Mouse (Mus musculus) cerebellum, adult 2 months (tissue): ENCODE data around the gene Stom. TPM values are rescaled to one million over a fixed set of nuclear protein-coding genes. Genes with fewer than 3 reads are reported as not detected.

ENCODE experiments used
- DNase-seq, 2 experiments: peaks; one replicate each; pipeline ENCODE4 v3.0.0; 2021
- H3K27ac ChIP-seq: fragments of 200-500 bp; 2 replicates; pipeline ENCODE4 v1.5.1; 2012; ENCODE audit warnings: low read length, control low read depth, inconsistent platforms; ENCODE audit not compliant: insufficient read depth
- H3K27me3 ChIP-seq: fragments of 200-500 bp; 2 replicates; pipeline ENCODE4 v1.6.1; 2012; ENCODE audit warnings: inconsistent platforms, mild to moderate bottlenecking, low read length, moderate library complexity; ENCODE audit not compliant: control insufficient read depth, insufficient read depth
- H3K4me1 ChIP-seq: fragments of 200-500 bp; 2 replicates; pipeline ENCODE4 v1.6.1; 2011; ENCODE audit warnings: low read length; ENCODE audit not compliant: control insufficient read depth, insufficient read depth
- H3K4me3 ChIP-seq: fragments of 200-500 bp; replicated peaks from 2 replicates; pipeline ENCODE3; 2011; ENCODE audit warnings: mild to moderate bottlenecking, low read depth, low read length, control low read depth; ENCODE audit not compliant: insufficient read depth
- CTCF ChIP-seq: fragments of 200-500 bp; IDR thresholded peaks from 2 replicates; pipeline ENCODE4 v1.5.1; 2011; ENCODE audit warnings: low read depth, mild to moderate bottlenecking, control low read depth, low read length, moderate library complexity, borderline replicate concordance; ENCODE audit not compliant: insufficient read depth
- POLR2A ChIP-seq: fragments of 200-500 bp; IDR thresholded peaks from 2 replicates; pipeline ENCODE4 v1.6.1; 2011; ENCODE audit warnings: low read length, control low read depth, borderline replicate concordance; ENCODE audit not compliant: insufficient read depth
- WGBS: fragments of 180-500 bp; shearing (Covaris S2); methylation state at CpG from one replicate; pipeline ENCODE4 v1.1.7; 2018; 5-methylcytosine and 5-hydroxymethylcytosine counted together
- polyA plus RNA-seq: library from polyadenylated mRNA; depleted of rRNA; stranded (reverse); fragments of >200 nt; gene quantifications from 2 replicates; pipeline ENCODE4 v1.2.3, GENCODE M21; 2012

The Stom gene
- polyA plus RNA-seq, 1 experiment = 14.9 TPM

DNA sequence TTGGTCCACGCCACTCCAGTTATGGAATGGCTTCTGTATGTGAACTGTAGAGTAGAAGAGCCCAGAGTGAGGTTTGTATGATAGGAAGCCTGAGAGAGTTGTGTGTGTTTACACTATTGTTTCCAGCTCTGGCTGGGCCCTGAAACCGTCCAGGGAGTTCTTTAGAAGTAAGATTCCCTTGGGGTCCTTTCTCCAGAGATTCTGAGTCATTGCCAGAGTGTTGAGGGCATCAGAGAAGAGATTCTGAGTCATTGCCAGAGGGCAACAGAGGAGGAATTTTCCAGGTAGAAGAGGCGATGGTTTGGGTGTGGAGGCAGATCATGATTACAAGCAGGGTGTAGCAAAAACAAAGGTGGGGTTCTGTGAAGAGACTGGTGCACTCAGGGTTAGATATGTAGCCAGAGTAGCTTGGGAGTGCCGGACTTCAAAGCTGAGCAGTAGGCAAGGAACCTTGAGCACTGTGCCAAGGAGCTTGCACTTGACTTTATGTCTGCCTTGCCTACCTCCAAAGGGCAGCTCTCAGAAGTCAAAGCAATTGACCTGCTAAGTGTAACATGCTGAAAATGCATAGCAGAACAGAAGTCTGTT, 26.8 kb downstream of the Stom start:
- no peak overlapping the region for H3K4me3 ChIP-seq
- H3K4me1 ChIP-seq = no peaks in the 10 kb centered on the region
- no peak for DNase-seq
- 85% methylated on average over 4 of the region's 4 CpGs for WGBS
- H3K27me3 ChIP-seq = no peaks in the 10 kb centered on the region
- TF ChIP-seq CTCF (no peak), POLR2A (no peak)
- H3K27ac ChIP-seq = no peak overlapping the region

DNA sequence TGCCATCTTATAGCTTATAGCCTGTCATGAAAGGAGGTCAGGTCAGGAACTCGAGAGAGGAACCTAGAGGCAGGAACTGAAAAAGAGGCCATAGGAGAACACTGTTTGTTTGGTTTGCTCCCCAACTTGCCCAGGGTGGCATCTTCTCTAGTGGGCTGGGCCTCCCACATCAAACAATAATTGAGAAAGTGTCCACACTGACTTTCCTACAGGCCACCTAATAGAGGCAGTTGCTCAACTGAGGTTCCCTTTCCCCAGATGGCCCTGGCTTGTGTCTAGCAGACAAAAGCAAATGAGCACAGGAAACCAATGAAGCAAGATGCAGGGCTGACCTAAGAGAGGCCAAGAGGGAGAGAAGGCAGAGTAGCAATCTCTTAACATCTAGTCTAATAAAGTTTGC, 28.6 kb downstream of the Stom start:
- TF ChIP-seq CTCF (no peak), POLR2A (no peak)
- no peak overlapping the region for H3K27ac ChIP-seq
- WGBS = 80% methylated on average over 1 of the region's 1 CpGs
- no peak for DNase-seq
- no peaks in the 10 kb centered on the region for H3K27me3 ChIP-seq
- H3K4me3 ChIP-seq = no peak overlapping the region
- H3K4me1 ChIP-seq = no peaks in the 10 kb centered on the region

GRCm38 (mm10) chr2:35302049-35302885, 34.5 kb downstream of the Stom start:
- no peak for DNase-seq
- H3K27ac ChIP-seq = no peak overlapping the region
- no peaks in the 10 kb centered on the region for H3K4me1 ChIP-seq
- H3K4me3 ChIP-seq = no peak overlapping the region
- no peak for TF ChIP-seq CTCF
- TF ChIP-seq POLR2A = no peak
- 53% methylated on average over 13 of the region's 13 CpGs for WGBS
- no peaks in the 10 kb centered on the region for H3K27me3 ChIP-seq

DNA sequence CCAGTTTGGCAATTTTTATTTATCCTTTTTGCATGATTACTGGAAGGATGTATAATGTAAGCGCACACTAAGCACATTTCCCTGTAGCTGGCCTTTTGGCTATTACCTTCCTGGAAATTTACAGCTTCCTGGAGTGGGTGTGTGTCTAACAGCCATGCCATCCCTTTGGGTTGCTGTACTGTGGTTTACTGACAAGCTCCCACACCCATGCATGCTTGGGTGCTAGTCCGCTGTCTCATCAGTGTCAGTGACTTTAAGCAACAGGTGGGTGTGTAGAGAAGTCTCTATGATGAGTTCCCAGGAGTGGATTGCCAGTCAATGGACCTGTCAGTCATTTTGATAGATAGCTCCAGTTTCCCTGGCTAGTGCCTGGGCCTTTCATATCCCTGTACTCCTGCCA, 37.3 kb downstream of the Stom start:
- DNase-seq = no peak
- Histone ChIP-seq H3K27ac (no peak overlapping the region), H3K27me3 (no peaks in the 10 kb centered on the region), H3K4me1 (no peaks in the 10 kb centered on the region), H3K4me3 (no peak overlapping the region)
- TF ChIP-seq CTCF (no peak), POLR2A (no peak)
- 99% methylated on average over 2 of the region's 2 CpGs for WGBS

- 29% methylated on average over 15 of the region's 15 CpGs for WGBS
Observed at GRCm38 (mm10) chr2:35297703-35298332, 39.0 kb downstream of the Stom start.

GRCm38 (mm10) chr2:35293291-35293690, 43.5 kb downstream of the Stom start:
- Histone ChIP-seq H3K4me1 (peaks cover 13% of the 10 kb centered on the region), H3K4me3 (no peak overlapping the region), H3K27ac (no peak overlapping the region), H3K27me3 (no peaks in the 10 kb centered on the region)
- TF ChIP-seq POLR2A (no peak), CTCF (no peak)
- DNase-seq = peak; percentile 49 to 51
- WGBS = 49% methylated on average over 8 of the region's 8 CpGs

More at GRCm38 (mm10) chr2:35297703-35298332, 39.0 kb downstream of the Stom start:
- Histone ChIP-seq H3K4me3 (no peak overlapping the region), H3K27me3 (no peaks in the 10 kb centered on the region), H3K27ac (no peak overlapping the region), H3K4me1 (peaks cover 7% of the 10 kb centered on the region)
- peak; percentile 75 to 86 for DNase-seq
- TF ChIP-seq POLR2A = no peak
- peak; percentile 100 for TF ChIP-seq CTCF

GRCm38 (mm10) chr2:35292700-35293099, 44.1 kb downstream of the Stom start:
- H3K4me3 ChIP-seq = no peak overlapping the region
- no peak overlapping the region for H3K27ac ChIP-seq
- no peak for TF ChIP-seq CTCF
- TF ChIP-seq POLR2A = no peak
- no peaks in the 10 kb centered on the region for H3K27me3 ChIP-seq
- H3K4me1 ChIP-seq = peaks cover 13% of the 10 kb centered on the region
- DNase-seq = peak in 1 of 2 experiments; percentile 24
- WGBS = 28% methylated on average over 3 of the region's 3 CpGs
